Mouse (Mus musculus): Measurements from ENCODE around the gene Pcca.

- TF ChIP-seq MAX (IDR thresholded peaks at IDR 0.05) (no peak), CTCF (IDR thresholded peaks at IDR 0.05; ENCODE audit: control insufficient read depth, insufficient read depth, insufficient read length) (no peak), USF1 (IDR thresholded peaks at IDR 0.05; ENCODE audit: low read depth) (no peak)
Observed at GRCm38 (mm10) chr14:122557353-122557752, 23.2 kb downstream of the Pcca start.

Measured in C2C12 (cell line).